In genomic region chr1:43141555-43141961, GRCm38 (mm10) we compare ENCODE assay signal across 10 mouse cellular contexts. TPM values are rescaled to one million over a fixed set of nuclear protein-coding genes. Genes with fewer than 3 reads are reported as not detected.
DNase-seq lines count a peak whose midpoint lies in the region; ATAC-seq lines count a peak whose summit lies in the region.
"Had no signal": no experiment of that assay in that cellular context is flagged by ENCODE, and none has a peak within 500 bp of the region (broad histone marks: within the 10 kb centered on the region; RNA-seq: fewer than 3 reads in every experiment).

No protein-coding gene starts in this region.

- no peak overlapping the region for H3K4me3 ChIP-seq in forebrain, embryonic 15.5 days
- no peak overlapping the region for H3K4me3 ChIP-seq in forebrain, embryonic 14.5 days (ENCODE audit: low read depth, low read length)

- no peak for DNase-seq in forebrain, embryonic 14.5 days (ENCODE audit: low spot score)
- peak; percentile 68 for DNase-seq in left cerebral cortex, postnatal 4 days
- no peak for DNase-seq in left cerebral cortex, adult 9 months (ENCODE audit: low spot score in 2 of 2)
- DNase-seq in Muller cell, postnatal 12 days (ENCODE audit: inconsistent ontology term) = peak; percentile 88
- peak; percentile 77 to 78 for DNase-seq in cerebellum, postnatal 10 days
- DNase-seq in liver = no peak
- DNase-seq: thymus, postnatal 14 days had no signal

- H3K4me2 ChIP-seq in forebrain, embryonic 15.5 days (replicated peaks) = no peak overlapping the region
- no peak overlapping the region for H3K4me2 ChIP-seq in forebrain, embryonic 14.5 days (ENCODE audit: low read length)

- no peak for ATAC-seq in forebrain, embryonic 15.5 days (replicated peaks)
- ATAC-seq in forebrain, embryonic 14.5 days = no peak
- no peak for ATAC-seq in activated CD4-positive, CD25-positive, alpha-beta regulatory T cell, adult 4 months
- ATAC-seq: intestine, postnatal 0 days had no signal

- no peaks in the 10 kb centered on the region for H3K27me3 ChIP-seq in forebrain, embryonic 15.5 days
- H3K27me3 ChIP-seq in forebrain, embryonic 14.5 days (replicated peaks; ENCODE audit: control insufficient read depth, insufficient read depth, low read length) = no peaks in the 10 kb centered on the region

- H3K4me1 ChIP-seq in forebrain, embryonic 15.5 days = peaks cover 14% of the 10 kb centered on the region; the same call in 1 of the 2 replicates
- H3K4me1 ChIP-seq in forebrain, embryonic 14.5 days (ENCODE audit: control insufficient read depth, insufficient read depth, low read length) = 0 out of 2 replicates have a peak, but pooled peaks cover 4% of the 10 kb centered on the region

- 70% methylated on average over 11 of the region's 11 CpGs for WGBS in forebrain, embryonic 15.5 days
- WGBS in forebrain, embryonic 14.5 days = 78% methylated on average over 11 of the region's 11 CpGs

- peak overlapping the region; percentile 13; the same call in 1 of the 2 replicates for H3K27ac ChIP-seq in forebrain, embryonic 15.5 days (replicated peaks)
- no peak overlapping the region for H3K27ac ChIP-seq in forebrain, embryonic 14.5 days (ENCODE audit: low read depth, low read length)

- no peaks in the 10 kb centered on the region for H3K9me3 ChIP-seq in forebrain, embryonic 15.5 days
- no peaks in the 10 kb centered on the region for H3K9me3 ChIP-seq in forebrain, embryonic 14.5 days (replicated peaks; ENCODE audit: control insufficient read depth, low read length)

- intact Hi-C loops in left cerebral cortex, postnatal 4 days (cut with DNase I) = loop anchor here (10.0 kb wide), 1 partner anchor 593 kb away; the partner anchor contains the start of gene 1500015O10Rik

- no peaks in the 10 kb centered on the region for H3K36me3 ChIP-seq in forebrain, embryonic 15.5 days
- H3K36me3 ChIP-seq in forebrain, embryonic 14.5 days (ENCODE audit: control insufficient read depth, insufficient read depth, low read length) = no peaks in the 10 kb centered on the region

- H3K9ac ChIP-seq in forebrain, embryonic 15.5 days (replicated peaks) = no peak overlapping the region
- H3K9ac ChIP-seq in forebrain, embryonic 14.5 days (ENCODE audit: low read length) = no peak overlapping the region

RNA-seq across cellular contexts. Expression of gene AI597479, which starts 43.0 kb away (rescaled TPM):
- polyA plus RNA-seq in forebrain, embryonic 15.5 days (2015; fragmentation: Nextera tagmentation; extraction: Ambion mirVana) = 47.8 and 53.5 TPM in 2 replicates
- 50.4 and 54.4 TPM in 2 replicates for polyA plus RNA-seq in forebrain, embryonic 14.5 days (2014; fragmentation: Nextera tagmentation; extraction: Ambion mirVana)
- total RNA-seq in left cerebral cortex, postnatal 4 days (2021) = 10 to 100 TPM; 24.6 to 26.6 TPM
- polyA plus RNA-seq in activated CD4-positive, CD25-positive, alpha-beta regulatory T cell, adult 4 months (2017; shearing (Covaris generic)) = 10 to 100 TPM; 16.9 to 17.2 TPM

RNA-seq across cellular contexts. Expression of gene Tgfbrap1, which starts 43.1 kb away (rescaled TPM):
- 18.1 and 18.2 TPM in 2 replicates for polyA plus RNA-seq in forebrain, embryonic 15.5 days (2015; fragmentation: Nextera tagmentation; extraction: Ambion mirVana)
- polyA plus RNA-seq in forebrain, embryonic 14.5 days (2014; fragmentation: Nextera tagmentation; extraction: Ambion mirVana) = 12.9 and 16.3 TPM in 2 replicates
- total RNA-seq in left cerebral cortex, postnatal 4 days (2021) = 10 to 100 TPM; 42.6 to 44.5 TPM
- polyA plus RNA-seq in activated CD4-positive, CD25-positive, alpha-beta regulatory T cell, adult 4 months (2017; shearing (Covaris generic)) = 1 to 10 TPM; 4.8 to 6.5 TPM

RNA-seq across cellular contexts. Expression of gene Fhl2, which starts 55.2 kb away (rescaled TPM):
- polyA plus RNA-seq in forebrain, embryonic 15.5 days (2015; fragmentation: Nextera tagmentation; extraction: Ambion mirVana) = 11.3 and 14.7 TPM in 2 replicates
- polyA plus RNA-seq in forebrain, embryonic 14.5 days (2014; fragmentation: Nextera tagmentation; extraction: Ambion mirVana) = 11.9 and 16.3 TPM in 2 replicates
- 10 to 100 TPM; 25.2 to 26.7 TPM for total RNA-seq in left cerebral cortex, postnatal 4 days (2021)
- 1 to 10 TPM; 3.0 to 3.3 TPM for polyA plus RNA-seq in activated CD4-positive, CD25-positive, alpha-beta regulatory T cell, adult 4 months (2017; shearing (Covaris generic))

Comparison
In these comparisons a context has a peak if more than half of its experiments do, and no peak if none do; other contexts are left out.
1. DNase-seq: peak in left cerebral cortex, postnatal 4 days (single experiment), Muller cell, postnatal 12 days (single experiment) and cerebellum, postnatal 10 days (2 of 2); none in forebrain, embryonic 14.5 days (single experiment), left cerebral cortex, adult 9 months (0 of 2) and liver (single experiment).